Mouse (Mus musculus) adrenal gland, adult 2 months (tissue): ENCODE measurements at regions not wholly inside any gene's neighbourhood (a gene's known extent, or its start where the extent isn't known, plus 50 kb on each side); places are given as distances from the start of the nearest gene placed in this dataset.
A peak's percentile ranks its signal among the peaks of the same experiment; 100 is the strongest.

ENCODE experiments used
- DNase-seq: peaks from one replicate; pipeline ENCODE4 v3.0.0; 2021

GRCm38 (mm10) chr9:14103538-14103937, 171.3 kb upstream of the Sesn3 start:
- DNase-seq: no peak

- peak; percentile 63 for DNase-seq
These were observed 169.9 kb upstream of the Sesn3 start for GRCm38 (mm10) chr9:14104921-14105320.

- DNase-seq: no peak
These were observed 168.5 kb upstream of the Sesn3 start for GRCm38 (mm10) chr9:14106371-14106770.

- no peak for DNase-seq
These were observed 166.1 kb upstream of the Sesn3 start for GRCm38 (mm10) chr9:14108798-14109197.

- no peak for DNase-seq
These were observed 165.4 kb upstream of the Sesn3 start for GRCm38 (mm10) chr9:14109492-14109891.

GRCm38 (mm10) chr9:14111713-14112112, 163.2 kb upstream of the Sesn3 start:
- DNase-seq: no peak

GRCm38 (mm10) chr9:14115521-14115920, 159.3 kb upstream of the Sesn3 start:
- no peak for DNase-seq

- DNase-seq: no peak
These were observed 158.6 kb upstream of the Sesn3 start for GRCm38 (mm10) chr9:14116097-14116840.

GRCm38 (mm10) chr9:14133372-14133771, 141.5 kb upstream of the Sesn3 start:
- no peak for DNase-seq

- DNase-seq: no peak
These were observed 139.9 kb upstream of the Sesn3 start for GRCm38 (mm10) chr9:14134894-14135450.

- no peak for DNase-seq
These were observed 133.5 kb upstream of the Sesn3 start for GRCm38 (mm10) chr9:14141321-14141720.

- no peak for DNase-seq
These were observed 130.9 kb upstream of the Sesn3 start for GRCm38 (mm10) chr9:14143988-14144387.

- DNase-seq: no peak
These were observed 127.8 kb upstream of the Sesn3 start for GRCm38 (mm10) chr9:14147088-14147487.

- no peak for DNase-seq
These were observed 127.1 kb upstream of the Sesn3 start for GRCm38 (mm10) chr9:14147731-14148130.

GRCm38 (mm10) chr9:14150288-14150687, 124.6 kb upstream of the Sesn3 start:
- DNase-seq: no peak

GRCm38 (mm10) chr9:14156967-14157366, 117.9 kb upstream of the Sesn3 start:
- DNase-seq: no peak

GRCm38 (mm10) chr9:14158096-14158837, 116.6 kb upstream of the Sesn3 start:
- DNase-seq: no peak

GRCm38 (mm10) chr9:14160207-14160606, 114.7 kb upstream of the Sesn3 start:
- no peak for DNase-seq

- DNase-seq: no peak
These were observed 103.2 kb upstream of the Sesn3 start for GRCm38 (mm10) chr9:14171589-14172240.

- peak; percentile 67 for DNase-seq
These were observed 101.1 kb upstream of the Sesn3 start for GRCm38 (mm10) chr9:14173631-14174323.

GRCm38 (mm10) chr9:14174324-14175040, 100.4 kb upstream of the Sesn3 start:
- no peak for DNase-seq
